ENCODE assay signal across 9 mouse cellular contexts in the genomic region with DNA sequence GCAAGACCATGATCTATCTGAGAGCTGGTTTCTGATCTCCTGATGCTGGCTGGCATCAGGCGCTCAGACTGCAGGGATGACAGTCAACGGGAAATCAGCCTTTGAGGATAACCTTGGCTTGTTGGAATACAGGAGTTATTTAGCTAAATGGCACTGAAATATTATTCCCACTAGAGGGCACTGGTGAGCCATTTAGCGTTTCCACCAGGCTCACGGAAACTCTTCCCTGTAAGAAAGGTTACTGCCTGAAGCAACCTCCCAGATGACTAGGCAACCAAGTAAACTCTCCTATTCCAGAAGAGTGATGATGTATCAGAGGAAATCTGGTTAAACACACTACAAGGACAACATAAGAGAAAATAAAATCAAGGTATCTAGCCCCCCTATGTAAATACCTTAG. TPM values are rescaled to one million over a fixed set of nuclear protein-coding genes. Genes with fewer than 3 reads are reported as not detected.
A peak's percentile ranks its signal among the peaks of the same experiment; 100 is the strongest.
DNase-seq lines count a peak whose midpoint lies in the region; ATAC-seq and TF ChIP-seq lines count a peak whose summit lies in the region.
"Had no signal": no experiment of that assay in that cellular context is flagged by ENCODE, and none has a peak within 500 bp of the region (broad histone marks: within the 10 kb centered on the region; RNA-seq: fewer than 3 reads in every experiment).

No protein-coding gene starts in this region.

- H3K9me3 ChIP-seq in forebrain, embryonic 11.5 days (ENCODE audit: control insufficient read depth, low read length) = no peaks in the 10 kb centered on the region
- H3K9me3 ChIP-seq in forebrain, embryonic 16.5 days (ENCODE audit: control insufficient read depth, low read length) = 0 out of 2 replicates have a peak, but pooled peaks cover 3% of the 10 kb centered on the region
- H3K9me3 ChIP-seq in liver, postnatal 0 days (ENCODE audit: low read length) = no peaks in the 10 kb centered on the region
- H3K9me3 ChIP-seq: lung, embryonic 15.5 days had no signal

- TF ChIP-seq CTCF in cerebellum, adult 2 months (IDR thresholded peaks at IDR 0.05; ENCODE audit: borderline replicate concordance, insufficient read depth, low read depth, low read length) = peak; percentile 70
- peak; percentile 97; the same call in 1 of the 2 replicates for TF ChIP-seq CTCF in gastrocnemius, adult 2 months (IDR thresholded peaks at IDR 0.05)
- peak; percentile 95 for TF ChIP-seq CTCF in liver, postnatal 0 days (IDR thresholded peaks at IDR 0.05; ENCODE audit: low read depth)

- no peak overlapping the region for H3K4me2 ChIP-seq in forebrain, embryonic 11.5 days (ENCODE audit: low read depth, low read length, severe bottlenecking)
- H3K4me2 ChIP-seq in forebrain, embryonic 16.5 days (ENCODE audit: low read length) = no peak overlapping the region
- no peak overlapping the region for H3K4me2 ChIP-seq in liver, postnatal 0 days (ENCODE audit: low read depth, low read length)
- H3K4me2 ChIP-seq: lung, embryonic 15.5 days had no signal

- no peak overlapping the region for H3K9ac ChIP-seq in forebrain, embryonic 11.5 days (ENCODE audit: low read length)
- H3K9ac ChIP-seq in forebrain, embryonic 16.5 days (replicated peaks; ENCODE audit: low read depth, low read length) = no peak overlapping the region
- H3K9ac ChIP-seq in liver, postnatal 0 days (replicated peaks) = no peak overlapping the region
- H3K9ac ChIP-seq: lung, embryonic 15.5 days had no signal

- intact Hi-C loops in gastrocnemius, adult 2 months (cut with DNase I) = loop anchor here (1.0 to 5.0 kb wide), 3 partner anchors 52 to 302 kb away; no protein-coding TSS in a partner anchor

- H3K27ac ChIP-seq in forebrain, embryonic 11.5 days (ENCODE audit: low read depth, low read length) = no peak overlapping the region
- no peak overlapping the region for H3K27ac ChIP-seq in forebrain, embryonic 16.5 days (ENCODE audit: low read length)
- no peak overlapping the region for H3K27ac ChIP-seq in cerebellum, adult 2 months (ENCODE audit: insufficient read depth, low read length)
- H3K27ac ChIP-seq in gastrocnemius, adult 2 months = 0 out of 2 replicates have a peak overlapping the region, but pooled peaks have one; percentile 28
- no peak overlapping the region for H3K27ac ChIP-seq in liver, postnatal 0 days (ENCODE audit: low read depth)
- H3K27ac ChIP-seq: lung, embryonic 15.5 days had no signal

- 4% methylated on average over 4 of the region's 4 CpGs for WGBS in forebrain, embryonic 11.5 days
- WGBS in forebrain, embryonic 16.5 days = 3% methylated on average over 4 of the region's 4 CpGs
- under 1% methylated on average over 4 of the region's 4 CpGs for WGBS in cerebellum, adult 2 months
- WGBS in liver, postnatal 0 days (ENCODE audit: insufficient replicate concordance) = 3% methylated on average over 4 of the region's 4 CpGs

- DNase-seq in forebrain, embryonic 11.5 days (ENCODE audit: low spot score) = peak; percentile 75
- DNase-seq in MEL-GATA-1-ER (ENCODE audit: extremely low read depth, low read depth) = peak; percentile 71
- DNase-seq in cerebellum, adult 2 months = peak; percentile 59 to 67
- peak; percentile 58 for DNase-seq in gastrocnemius, adult 2 months
- DNase-seq in kidney, postnatal 25 days = peak; percentile 56 to 81
- peak; percentile 74 for DNase-seq in liver, postnatal 0 days
- DNase-seq in retina, postnatal 1 day = peak; percentile 88

- TF ChIP-seq EP300 in liver, postnatal 0 days (IDR thresholded peaks at IDR 0.05; ENCODE audit: low read depth) = no peak

- 0 out of 2 replicates have a peak, but pooled peaks cover 1% of the 10 kb centered on the region for H3K4me1 ChIP-seq in forebrain, embryonic 11.5 days (replicated peaks; ENCODE audit: control insufficient read depth, insufficient read depth, low read length)
- peaks cover 19% of the 10 kb centered on the region for H3K4me1 ChIP-seq in forebrain, embryonic 16.5 days (replicated peaks; ENCODE audit: control insufficient read depth, insufficient read depth, low read length)
- no peaks in the 10 kb centered on the region; the same call in none of the 2 replicates for H3K4me1 ChIP-seq in cerebellum, adult 2 months (ENCODE audit: control insufficient read depth, insufficient read depth, low read length)
- H3K4me1 ChIP-seq in liver, postnatal 0 days (ENCODE audit: insufficient read depth) = peaks cover 5% of the 10 kb centered on the region

- no peak for ATAC-seq in forebrain, embryonic 11.5 days (replicated peaks; ENCODE audit: low FRiP score)
- no peak for ATAC-seq in forebrain, embryonic 16.5 days
- ATAC-seq in liver, postnatal 0 days = peak; percentile 43

- H3K36me3 ChIP-seq in forebrain, embryonic 11.5 days (ENCODE audit: control insufficient read depth, insufficient read depth, low read length) = no peaks in the 10 kb centered on the region
- no peaks in the 10 kb centered on the region for H3K36me3 ChIP-seq in forebrain, embryonic 16.5 days (ENCODE audit: control insufficient read depth, insufficient read depth)
- no peaks in the 10 kb centered on the region for H3K36me3 ChIP-seq in liver, postnatal 0 days (replicated peaks; ENCODE audit: insufficient read depth, low read length)
- H3K36me3 ChIP-seq: lung, embryonic 15.5 days had no signal

- no peaks in the 10 kb centered on the region for H3K27me3 ChIP-seq in forebrain, embryonic 11.5 days (ENCODE audit: control insufficient read depth, insufficient read depth, low read length)
- H3K27me3 ChIP-seq in forebrain, embryonic 16.5 days (replicated peaks; ENCODE audit: control insufficient read depth, insufficient read depth, low read length) = no peaks in the 10 kb centered on the region
- no peaks in the 10 kb centered on the region; the same call in 1 of the 2 replicates for H3K27me3 ChIP-seq in cerebellum, adult 2 months (ENCODE audit: control insufficient read depth, insufficient read depth, low read length)
- no peaks in the 10 kb centered on the region for H3K27me3 ChIP-seq in liver, postnatal 0 days (ENCODE audit: insufficient read depth, low read length)
- H3K27me3 ChIP-seq: lung, embryonic 15.5 days had no signal

- TF ChIP-seq POLR2A in cerebellum, adult 2 months (IDR thresholded peaks at IDR 0.05; ENCODE audit: borderline replicate concordance, insufficient read depth, low read length) = no peak

- no peak overlapping the region for H3K4me3 ChIP-seq in forebrain, embryonic 11.5 days (ENCODE audit: low read depth, low read length)
- no peak overlapping the region for H3K4me3 ChIP-seq in forebrain, embryonic 16.5 days (replicated peaks; ENCODE audit: low read length)
- no peak overlapping the region for H3K4me3 ChIP-seq in cerebellum, adult 2 months (replicated peaks; ENCODE audit: insufficient read depth, low read depth, low read length)
- no peak overlapping the region for H3K4me3 ChIP-seq in gastrocnemius, adult 2 months
- H3K4me3 ChIP-seq in liver, postnatal 0 days (ENCODE audit: low read depth, low read length) = no peak overlapping the region
- H3K4me3 ChIP-seq: lung, embryonic 15.5 days had no signal

RNA-seq across cellular contexts. Expression of a gene that starts 25.8 kb away (rescaled TPM):
- polyA plus RNA-seq in forebrain, embryonic 11.5 days (2014; fragmentation: Nextera tagmentation; extraction: Ambion mirVana) = 355 and 395 TPM in 2 replicates
- polyA plus RNA-seq in forebrain, embryonic 16.5 days (2015; fragmentation: Nextera tagmentation; extraction: Ambion mirVana) = 278 and 316 TPM in 2 replicates
- polyA plus RNA-seq in cerebellum, adult 2 months (2012; rRNA removed) = 62.8 and 66.3 TPM in 2 replicates
- total RNA-seq in gastrocnemius, adult 2 months (2021) = 100 to 1,000 TPM; 569 to 658 TPM
- 198 and 205 TPM in 2 replicates for polyA plus RNA-seq in liver, postnatal 0 days (2015; fragmentation: Nextera tagmentation; extraction: Ambion mirVana)

RNA-seq across cellular contexts. Expression of a gene that starts 43.1 kb away (rescaled TPM):
- 183 and 185 TPM in 2 replicates for polyA plus RNA-seq in forebrain, embryonic 11.5 days (2014; fragmentation: Nextera tagmentation; extraction: Ambion mirVana)
- polyA plus RNA-seq in forebrain, embryonic 16.5 days (2015; fragmentation: Nextera tagmentation; extraction: Ambion mirVana) = 160 and 179 TPM in 2 replicates
- polyA plus RNA-seq in cerebellum, adult 2 months (2012; rRNA removed) = 42.0 and 42.5 TPM in 2 replicates
- 10 to 100 TPM; 24.3 to 27.0 TPM for total RNA-seq in gastrocnemius, adult 2 months (2021)
- 18.7 and 19.6 TPM in 2 replicates for polyA plus RNA-seq in liver, postnatal 0 days (2015; fragmentation: Nextera tagmentation; extraction: Ambion mirVana)
